Mouse (Mus musculus) embryonic fibroblast, embryonic 13.5 days (primary cell): ENCODE measurements around the gene Raet1d. TPM values are rescaled to one million over a fixed set of nuclear protein-coding genes. Genes with fewer than 3 reads are reported as not detected.
A peak's percentile ranks its signal among the peaks of the same experiment; 100 is the strongest.
"Not testable (repeated sequence)": the region's sequence is repeated elsewhere in the genome, so short reads cannot be mapped to it uniquely, and the experiment has no call there.

Experiments used
- H3K27ac ChIP-seq: 2 replicates; pipeline ENCODE4 v1.5.1; 2012; ENCODE audit warnings: low read length, control low read depth, inconsistent platforms; ENCODE audit not compliant: insufficient read depth
- H3K4me1 ChIP-seq: 2 replicates; pipeline ENCODE4 v1.6.1; 2011; ENCODE audit warnings: low read length; ENCODE audit not compliant: control insufficient read depth, insufficient read depth
- H3K4me3 ChIP-seq: 2 replicates; pipeline ENCODE4 v1.5.1; 2011; ENCODE audit warnings: mild to moderate bottlenecking, control low read depth, low read length; ENCODE audit not compliant: insufficient read depth
- CTCF ChIP-seq: IDR thresholded peaks from 2 replicates; pipeline ENCODE4 v1.5.1; 2011; ENCODE audit warnings: mild to moderate bottlenecking, control low read depth, low read length, moderate library complexity, borderline replicate concordance; ENCODE audit not compliant: insufficient read depth
- POLR2A ChIP-seq: IDR thresholded peaks from 2 replicates; pipeline ENCODE4 v1.6.1; 2011; ENCODE audit warnings: low read depth, mild to moderate bottlenecking, control low read depth, low read length, moderate library complexity
- polyA plus RNA-seq: library from polyadenylated mRNA; stranded (reverse); fragments of >200 nt; gene quantifications from 2 replicates; pipeline ENCODE4 v1.2.4, GENCODE M21; 2011; ENCODE audit warnings: low read depth; ENCODE audit not compliant: missing spikeins, insufficient read length

Raet1d gene
- polyA plus RNA-seq: 27.3 and 29.8 TPM in 2 replicates

DNA sequence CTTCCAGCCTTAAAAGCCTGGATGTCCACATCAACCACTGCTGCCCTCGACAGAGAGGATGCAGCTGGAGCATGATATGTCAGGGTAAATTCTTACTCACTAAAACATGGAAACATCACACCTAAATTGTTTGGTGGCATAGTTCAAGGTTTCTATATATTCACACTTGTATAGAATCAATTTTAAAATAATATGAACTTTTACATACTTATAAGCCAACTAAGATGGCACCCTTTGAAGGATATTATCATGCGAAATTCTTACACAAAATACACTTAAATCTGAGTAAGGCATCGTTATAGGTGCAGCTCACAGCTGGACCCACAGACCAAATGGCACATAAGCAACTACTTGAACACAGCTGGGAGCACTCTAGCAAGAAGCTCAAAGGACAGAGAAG lies at the start of gene Raet1d:
Gene Raet1d (plus strand): TSS at position 301 of the 400 bp plus-strand sequence.
- not testable (repeated sequence) for H3K4me1 ChIP-seq, H3K4me3 ChIP-seq, H3K27ac ChIP-seq

DNA sequence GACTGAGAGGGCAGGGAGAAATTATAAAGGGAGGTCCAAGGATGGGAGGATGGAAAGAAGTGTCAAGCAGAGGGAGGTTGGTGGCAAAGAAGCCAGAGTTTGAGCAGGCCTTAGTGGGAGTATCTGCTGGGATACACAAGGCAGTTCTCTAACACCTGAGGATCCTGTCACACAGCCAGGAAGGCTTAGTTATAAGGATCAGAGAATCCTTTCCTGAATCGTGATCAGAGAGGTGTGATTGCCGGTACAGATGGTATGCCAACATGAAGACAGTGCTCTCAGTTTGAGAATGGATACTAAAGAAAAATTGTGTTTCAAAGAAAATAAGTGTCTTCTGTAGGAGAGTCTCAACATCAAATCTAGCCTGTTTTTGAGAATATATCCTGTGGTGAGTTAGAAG lies 37.5 kb upstream of the Raet1d start:
- Histone ChIP-seq H3K4me3 (no peak overlapping the region), H3K4me1 (no peaks in the 10 kb centered on the region), H3K27ac (no peak overlapping the region)
- TF ChIP-seq POLR2A: no peak
- TF ChIP-seq CTCF: no peak

DNA sequence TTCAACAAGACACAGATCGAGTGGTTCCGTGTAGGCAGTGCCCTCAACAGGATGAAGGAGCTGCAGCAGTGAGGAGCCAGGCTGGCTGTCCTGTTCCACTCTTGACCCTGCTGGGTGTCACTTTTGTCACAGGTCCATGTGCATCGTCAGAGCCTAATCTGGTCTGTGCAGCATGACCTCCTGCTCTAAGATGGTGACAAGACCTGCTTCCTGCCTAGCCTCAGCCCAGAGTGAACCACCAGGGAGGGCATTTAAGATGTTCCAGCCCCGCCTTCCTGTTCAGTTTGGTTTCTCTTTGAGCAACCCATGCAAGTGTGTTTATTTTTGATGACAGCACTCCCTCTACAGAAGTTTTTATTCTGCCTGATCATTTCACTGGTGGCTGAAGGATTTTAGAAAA lies 14.6 kb upstream of the Raet1d start:
- H3K4me1 ChIP-seq, H3K4me3 ChIP-seq, H3K27ac ChIP-seq: not testable (repeated sequence)

DNA sequence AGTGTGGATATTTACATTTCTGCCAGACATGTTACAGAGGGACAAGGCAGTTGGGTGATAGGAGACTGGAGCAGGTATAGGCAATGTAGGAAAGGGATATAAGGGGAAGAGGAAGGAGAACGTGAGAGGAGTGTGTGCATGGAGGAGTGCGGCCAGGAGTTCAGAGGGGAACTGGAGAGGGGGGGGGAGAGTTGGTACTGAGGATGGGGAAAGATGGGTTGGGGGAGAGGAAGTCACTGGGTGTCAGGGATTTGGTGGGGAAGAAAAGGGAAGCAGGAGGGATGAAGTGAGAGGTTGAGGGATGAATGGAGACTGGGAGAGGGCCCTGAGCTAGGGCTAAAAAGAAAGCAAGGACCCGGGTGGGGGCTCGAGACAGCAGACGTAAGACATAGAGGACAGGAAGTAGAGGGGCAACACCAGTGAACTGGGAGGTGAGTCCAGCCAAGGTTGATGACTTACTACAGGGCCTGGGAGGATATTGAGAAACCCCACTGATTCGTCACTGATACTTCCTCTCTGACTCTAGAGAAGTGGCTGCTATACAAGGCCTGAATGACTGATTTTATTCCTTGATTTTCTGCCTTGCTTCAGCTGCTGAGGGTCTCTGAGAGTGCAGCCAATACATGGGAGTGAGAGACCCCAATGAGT lies 6.7 kb upstream of the Raet1d start:
- not testable (repeated sequence) for H3K27ac ChIP-seq, H3K4me1 ChIP-seq

DNA sequence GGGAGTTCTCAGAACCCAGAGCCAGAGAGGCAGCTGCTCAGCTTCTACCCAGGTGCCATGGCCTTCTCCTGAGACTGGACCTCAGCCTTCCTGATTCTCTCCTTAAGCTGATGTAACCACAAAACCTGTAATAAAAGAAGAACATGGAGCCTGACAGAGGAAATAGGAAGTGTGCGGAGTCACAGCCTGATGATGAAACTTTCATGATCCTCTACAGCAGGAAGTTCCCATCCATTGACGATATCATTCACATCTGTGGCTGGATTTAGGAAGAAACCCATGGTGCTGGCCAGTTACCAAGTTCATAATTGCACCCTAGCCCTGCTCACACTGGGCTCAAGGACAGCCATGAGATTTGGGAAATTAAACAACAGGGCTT lies 6.2 kb upstream of the Raet1d start:
- not testable (repeated sequence) for H3K4me3 ChIP-seq, H3K4me1 ChIP-seq

More for the DNA sequence above, 6.7 kb upstream of the Raet1d start:
- not testable (repeated sequence) for H3K4me3 ChIP-seq

DNA sequence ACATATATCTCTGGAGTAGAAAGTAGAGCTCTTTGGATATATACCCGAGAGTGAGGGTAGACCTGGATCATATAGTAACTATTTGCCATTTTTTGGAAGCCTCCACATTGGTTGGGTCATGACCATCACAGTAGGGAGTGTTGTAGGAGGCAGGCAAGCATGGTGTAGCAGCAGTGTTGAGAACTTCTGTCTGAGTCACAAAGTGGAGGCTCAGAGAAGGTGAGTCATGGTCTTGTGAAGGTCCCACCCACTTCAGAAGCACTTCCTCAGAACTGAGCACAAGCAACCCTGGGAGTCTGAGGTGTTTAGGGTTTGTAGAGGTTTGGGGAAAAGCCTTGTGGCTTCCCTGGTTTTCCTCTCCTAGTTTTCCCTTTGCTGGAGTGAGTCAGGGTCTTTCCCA lies 3.0 kb upstream of the Raet1d start:
- not testable (repeated sequence) for H3K4me3 ChIP-seq, H3K4me1 ChIP-seq
- H3K27ac ChIP-seq: peak overlapping the region; percentile 40; the same call in 1 of the 2 replicates

More for the DNA sequence above, 6.2 kb upstream of the Raet1d start:
- H3K27ac ChIP-seq: not testable (repeated sequence)

DNA sequence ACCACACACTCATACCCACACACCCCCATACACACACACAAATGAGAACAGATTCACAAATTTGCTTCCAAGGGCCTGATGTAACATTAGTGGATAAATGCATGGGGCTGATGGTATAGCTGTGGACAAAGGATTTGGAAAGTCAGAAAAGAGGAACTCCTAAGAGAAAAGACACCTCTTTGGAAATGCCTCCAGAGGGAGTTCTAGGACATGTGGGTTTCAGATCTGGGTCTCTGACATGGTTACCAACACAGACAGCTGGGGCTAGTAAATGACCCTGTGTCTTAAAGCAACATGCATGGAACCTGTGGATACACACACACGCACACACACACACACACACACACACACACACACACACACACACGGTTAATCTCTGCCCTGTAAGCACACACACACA lies 605 bp downstream of the Raet1d start:
- H3K27ac ChIP-seq, H3K4me1 ChIP-seq, H3K4me3 ChIP-seq: not testable (repeated sequence)

DNA sequence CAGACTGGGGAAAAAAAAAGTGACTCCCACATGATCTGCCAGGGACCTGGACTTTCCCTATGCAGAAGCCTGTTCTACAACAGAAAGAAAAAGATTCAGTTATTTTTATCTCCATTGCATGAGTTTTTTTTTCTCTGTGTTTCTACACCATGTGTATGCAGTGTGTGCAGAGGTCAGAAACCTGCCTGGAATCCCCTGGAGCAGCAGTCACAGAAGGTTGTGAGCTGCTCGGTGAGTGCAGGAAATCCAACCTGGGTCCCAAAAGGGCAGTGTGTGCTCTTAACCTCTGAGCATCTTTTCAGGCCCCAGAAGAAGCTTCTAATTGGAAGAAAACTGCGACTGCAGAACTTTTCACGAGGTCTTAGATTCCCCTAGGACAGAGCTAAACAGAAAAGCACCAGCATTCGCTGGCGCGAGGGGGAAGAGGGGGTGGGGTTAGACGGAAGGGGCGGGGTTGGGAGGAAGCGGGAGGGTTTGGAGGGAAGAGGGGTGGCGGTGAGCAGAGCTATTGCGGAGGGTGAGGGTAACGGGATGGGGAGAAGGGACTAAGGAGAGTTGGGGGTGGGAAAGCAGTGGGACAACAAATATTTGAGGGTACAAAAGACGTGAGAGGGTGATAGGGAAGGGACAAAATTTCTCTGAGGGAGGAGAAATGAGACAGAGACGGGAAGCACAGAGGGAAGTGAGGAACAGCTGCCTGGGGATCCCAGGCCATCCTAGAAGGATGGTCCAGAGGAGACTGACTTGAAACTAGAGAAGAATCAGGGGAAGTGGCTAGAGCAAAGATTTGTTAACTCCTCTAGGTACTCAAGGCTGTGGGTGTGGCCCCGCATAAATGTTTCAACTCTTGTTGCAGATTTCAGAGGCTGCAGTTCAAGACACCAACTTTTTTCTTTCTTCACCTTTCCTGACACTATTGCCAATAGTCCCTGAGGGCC lies 1.3 kb downstream of the Raet1d start:
- H3K4me1 ChIP-seq, H3K4me3 ChIP-seq: not testable (repeated sequence)

DNA sequence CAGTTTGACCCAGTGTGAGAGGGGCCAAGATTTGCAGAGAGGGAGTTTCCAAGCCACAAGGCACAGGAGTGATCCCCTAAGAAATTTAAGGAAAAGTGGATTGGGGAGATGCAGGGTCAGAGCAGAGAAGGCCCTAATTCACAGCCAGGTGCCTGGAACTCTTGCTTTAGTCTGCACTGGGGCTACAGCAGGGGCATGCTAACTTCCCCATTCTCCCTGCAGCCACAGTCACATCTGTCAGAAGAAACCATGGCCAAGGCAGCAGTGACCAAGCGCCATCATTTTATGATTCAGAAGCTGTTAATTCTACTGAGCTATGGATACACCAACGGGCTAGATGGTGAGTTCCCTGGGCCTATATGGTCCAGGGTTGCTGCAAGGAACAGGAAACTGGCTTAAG lies 2.1 kb downstream of the Raet1d start:
- H3K4me3 ChIP-seq, H3K27ac ChIP-seq, H3K4me1 ChIP-seq: not testable (repeated sequence)

More for the DNA sequence above, 1.3 kb downstream of the Raet1d start:
- not testable (repeated sequence) for H3K27ac ChIP-seq

DNA sequence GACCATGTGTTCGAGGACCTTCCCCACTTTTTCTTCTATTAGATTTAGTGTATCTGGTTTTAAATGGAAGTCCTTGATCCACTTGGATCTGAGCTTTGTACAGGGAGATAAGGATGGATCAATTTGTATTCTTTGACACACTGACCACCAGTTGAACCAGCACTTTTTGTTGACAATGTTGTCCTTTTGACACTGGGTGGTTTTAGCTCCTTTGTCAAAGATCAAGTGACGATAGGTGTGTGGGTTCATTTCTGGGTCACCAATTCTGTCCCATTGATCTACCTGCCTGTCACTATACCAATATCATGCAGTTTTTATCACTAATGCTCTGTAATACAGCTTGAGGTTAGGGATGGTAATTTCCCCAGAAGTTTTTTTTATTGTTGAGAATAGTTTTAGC lies 4.6 kb downstream of the Raet1d start:
- H3K4me1 ChIP-seq, H3K27ac ChIP-seq, H3K4me3 ChIP-seq: not testable (repeated sequence)

DNA sequence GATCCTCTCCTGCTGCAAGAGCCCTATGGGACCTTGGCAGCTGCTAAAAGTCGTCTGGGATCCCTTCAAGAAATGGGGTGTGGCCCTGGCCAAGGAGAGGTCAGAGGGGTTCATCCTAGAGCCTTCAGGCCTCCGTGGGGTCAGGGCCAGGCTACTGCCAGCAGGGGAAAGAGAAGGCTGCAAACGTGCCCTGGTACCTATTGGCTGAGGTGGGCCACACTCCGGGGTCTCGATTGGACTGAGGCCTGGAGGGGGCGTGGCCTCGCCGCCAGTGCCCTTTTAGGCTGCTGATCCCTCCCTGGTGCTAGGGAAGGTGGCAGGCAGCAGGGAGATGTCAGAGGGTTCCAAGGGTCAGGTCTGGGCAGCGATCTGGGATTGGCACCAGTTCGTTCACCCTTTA lies 20.9 kb downstream of the Raet1d start:
- not testable (repeated sequence) for H3K4me1 ChIP-seq, H3K27ac ChIP-seq, H3K4me3 ChIP-seq

DNA sequence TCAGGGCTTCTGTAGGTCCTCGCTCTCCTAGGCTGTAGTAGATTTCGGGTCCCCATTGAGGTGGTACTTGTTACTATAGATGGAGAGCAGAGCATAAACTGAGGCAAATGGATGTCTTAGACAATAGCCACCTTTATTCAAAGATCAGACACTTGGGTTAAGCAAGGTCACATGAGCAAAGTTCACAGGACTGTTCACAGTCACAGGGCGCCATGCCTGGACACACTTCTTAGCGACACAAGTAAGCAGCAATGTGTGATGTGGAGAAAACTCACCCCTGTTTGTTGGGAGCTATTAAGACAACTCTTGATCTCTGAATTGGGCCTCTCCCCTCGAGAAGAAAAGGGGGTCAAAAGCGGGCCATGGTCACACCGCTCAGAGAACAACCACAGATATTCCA lies 29.8 kb downstream of the Raet1d start:
- H3K27ac ChIP-seq, H3K4me1 ChIP-seq, H3K4me3 ChIP-seq: not testable (repeated sequence)

DNA sequence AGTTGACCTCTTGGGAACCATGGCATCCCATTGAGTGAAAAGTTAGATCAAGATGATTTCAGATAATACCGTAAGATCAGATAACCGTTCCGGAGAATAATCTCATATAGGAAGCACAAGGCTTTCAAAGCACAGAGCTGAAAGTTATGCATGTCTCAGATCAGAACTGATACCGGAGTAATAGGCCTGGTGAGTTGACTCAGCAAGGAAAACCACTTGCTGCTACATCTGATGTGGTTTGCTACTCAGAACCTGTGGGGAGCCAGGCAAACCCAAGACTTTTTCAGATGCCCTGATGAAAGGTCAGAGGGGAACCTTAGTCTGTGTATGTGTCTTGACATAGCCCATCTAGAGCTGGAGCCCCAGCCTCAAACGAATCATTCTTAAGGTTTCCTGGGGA lies 31.3 kb downstream of the Raet1d start:
- H3K4me1 ChIP-seq, H3K27ac ChIP-seq, H3K4me3 ChIP-seq: not testable (repeated sequence)

DNA sequence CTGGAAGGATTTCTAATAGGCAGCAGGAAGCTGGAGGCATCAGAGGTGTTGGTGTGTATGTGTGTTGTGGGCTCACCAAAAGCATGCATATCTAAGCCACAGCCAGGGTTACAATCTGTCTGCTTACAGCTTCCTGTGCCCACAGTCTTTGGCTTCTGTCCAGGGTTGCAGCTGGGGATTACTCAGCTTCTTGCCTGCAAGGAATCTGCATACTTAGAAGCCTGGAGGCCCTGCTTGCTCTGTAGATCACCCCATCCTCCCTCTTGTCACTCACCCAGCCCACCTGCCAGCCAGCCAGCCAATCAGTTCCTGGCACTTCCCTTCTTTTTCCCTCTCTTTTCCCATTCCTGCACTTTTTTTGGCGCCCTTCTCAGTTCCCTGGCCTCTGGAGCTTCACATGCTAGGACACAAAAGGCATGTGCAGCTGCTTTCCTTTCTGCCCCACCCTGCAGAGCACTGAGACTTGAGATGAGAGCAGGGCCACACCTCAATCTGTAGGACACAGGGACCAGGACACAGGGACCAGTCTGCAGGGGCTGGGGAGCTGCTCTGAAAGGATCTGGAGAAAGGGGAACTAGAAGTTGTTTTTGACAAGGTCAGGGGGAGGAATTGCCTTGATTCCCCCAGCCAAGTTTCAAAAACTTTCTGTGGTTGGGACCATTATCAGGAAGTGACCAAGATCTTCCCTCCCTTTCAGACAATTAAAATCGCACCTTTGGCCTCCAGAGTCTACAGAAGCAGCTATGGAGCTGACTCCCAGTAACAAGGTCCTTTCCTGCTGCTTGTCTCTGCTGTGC lies 32.9 kb downstream of the Raet1d start:
- not testable (repeated sequence) for H3K27ac ChIP-seq, H3K4me3 ChIP-seq, H3K4me1 ChIP-seq

DNA sequence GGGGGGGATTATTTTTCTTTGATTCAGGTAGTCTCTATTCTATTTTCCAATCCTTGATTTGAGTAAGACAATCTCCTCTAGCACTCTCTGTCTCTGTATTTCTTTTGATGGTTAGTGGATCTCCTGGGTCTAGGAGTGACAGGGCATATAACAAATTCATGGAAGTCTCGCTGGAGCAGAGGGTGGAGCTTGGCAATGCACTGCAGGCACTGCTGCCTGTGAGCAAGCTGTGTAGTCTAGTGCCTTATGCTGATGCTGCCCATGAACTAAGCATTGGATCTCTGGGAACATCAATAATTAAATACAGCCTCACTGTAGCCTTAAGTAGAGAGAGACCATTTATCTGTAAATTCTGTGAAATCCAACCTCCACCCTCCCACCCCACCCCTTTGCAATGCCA lies 36.3 kb downstream of the Raet1d start:
- not testable (repeated sequence) for H3K4me3 ChIP-seq, H3K4me1 ChIP-seq, H3K27ac ChIP-seq
